Mouse (Mus musculus) ES-Bruce4 (cell line): ENCODE results near the gene Ssbp3.

Source experiments
- CTCF ChIP-seq: IDR thresholded peaks from one replicate; pipeline ENCODE4 v1.8.1; 2011; ENCODE audit warnings: low read depth, low read length
- EP300 ChIP-seq: IDR thresholded peaks from 2 replicates; pipeline ENCODE4 v1.6.1; 2011; ENCODE audit warnings: low read depth, low read length; ENCODE audit not compliant: insufficient read depth
- POLR2A ChIP-seq: IDR thresholded peaks from one replicate; pipeline ENCODE4 v1.8.1; 2011; ENCODE audit warnings: low read length; ENCODE audit not compliant: insufficient read depth

GRCm38 (mm10) chr4:106968910-106969309 is 58.4 kb downstream of the Ssbp3 start:
- TF ChIP-seq POLR2A (no peak), CTCF (no peak), EP300 (no peak)
